Mouse (Mus musculus): ENCODE results near the gene Atf6.

DNA sequence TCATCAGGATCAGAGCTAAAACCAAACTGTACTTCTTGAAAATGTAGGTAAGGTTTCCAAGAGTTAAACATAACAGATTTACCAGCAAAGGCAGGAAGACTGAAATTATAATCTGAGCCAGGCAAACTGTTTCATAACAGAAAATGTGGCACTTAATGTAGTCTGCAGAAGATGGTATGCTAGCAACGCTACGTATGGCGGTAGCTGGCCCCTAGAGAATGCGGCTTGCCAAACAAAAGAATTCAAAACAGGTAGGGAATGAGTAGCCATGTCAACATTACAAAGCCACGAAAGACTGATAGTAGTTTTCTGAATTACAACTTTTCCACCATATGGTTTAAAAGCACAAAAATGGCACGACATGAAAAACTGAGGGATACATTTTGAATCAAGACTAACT is 38.2 kb downstream of the Atf6 start:
- TF ChIP-seq POLR2A (IDR thresholded peaks at IDR 0.05; ENCODE audit: low read depth, low read length) (no peak), CTCF (IDR thresholded peaks at IDR 0.05; ENCODE audit: extremely low read depth, insufficient read depth, insufficient read length, insufficient replicate concordance) (no peak)
